Mouse (Mus musculus): ENCODE measurements at regions not wholly inside any gene's neighbourhood (a gene's known extent, or its start where the extent isn't known, plus 50 kb on each side); places are given as distances from the start of the nearest gene placed in this dataset.

GRCm38 (mm10) chr1:157707256-157707655, 200.7 kb downstream of the Sec16b start:
- H3K27me3 ChIP-seq, result no peaks in the 10 kb centered on the region
- no peaks in the 10 kb centered on the region for H3K4me1 ChIP-seq (replicated peaks)
- ATAC-seq (ENCODE audit: low read depth) (no peak), DNase-seq (no peak)
- WGBS (ENCODE audit: insufficient replicate concordance), result 62% methylated on average over 2 of the region's 2 CpGs
- H3K4me2 ChIP-seq, result no peak overlapping the region
- no peak overlapping the region for H3K27ac ChIP-seq
- H3K36me3 ChIP-seq, result no peaks in the 10 kb centered on the region
- H3K4me3 ChIP-seq (replicated peaks), result no peak overlapping the region
- H3K9ac ChIP-seq, result no peak overlapping the region
- H3K9me3 ChIP-seq (replicated peaks), result no peaks in the 10 kb centered on the region

- Histone ChIP-seq H3K4me1 (replicated peaks) (no peaks in the 10 kb centered on the region), H3K4me3 (replicated peaks) (no peak overlapping the region), H3K36me3 (no peaks in the 10 kb centered on the region), H3K9me3 (replicated peaks) (no peaks in the 10 kb centered on the region), H3K27me3 (no peaks in the 10 kb centered on the region), H3K4me2 (no peak overlapping the region), H3K27ac (no peak overlapping the region), H3K9ac (no peak overlapping the region)
- ATAC-seq (ENCODE audit: low read depth) (no peak), DNase-seq (no peak)
- 81% methylated on average over 6 of the region's 6 CpGs for WGBS (ENCODE audit: insufficient replicate concordance)
These were observed 202.6 kb downstream of the Sec16b start for GRCm38 (mm10) chr1:157709117-157709516.

- DNase-seq, result no peak
- peak; percentile 56 for ATAC-seq (ENCODE audit: low read depth)
- H3K36me3 ChIP-seq, result no peaks in the 10 kb centered on the region
- no peaks in the 10 kb centered on the region for H3K9me3 ChIP-seq (replicated peaks)
- WGBS (ENCODE audit: insufficient replicate concordance), result 50% methylated on average over 2 of the region's 2 CpGs
- H3K4me2 ChIP-seq, result no peak overlapping the region
- no peak overlapping the region for H3K9ac ChIP-seq
- no peak overlapping the region for H3K27ac ChIP-seq
- H3K4me3 ChIP-seq (replicated peaks), result no peak overlapping the region
- H3K27me3 ChIP-seq, result no peaks in the 10 kb centered on the region
- no peaks in the 10 kb centered on the region for H3K4me1 ChIP-seq (replicated peaks)
These were observed 204.3 kb downstream of the Sec16b start for GRCm38 (mm10) chr1:157710870-157711269.

- 34% methylated on average over 2 of the region's 2 CpGs for WGBS (ENCODE audit: insufficient replicate concordance)
- no peaks in the 10 kb centered on the region for H3K9me3 ChIP-seq (replicated peaks)
- DNase-seq (no peak), ATAC-seq (ENCODE audit: low read depth) (no peak)
- no peak overlapping the region for H3K9ac ChIP-seq
- no peaks in the 10 kb centered on the region for H3K27me3 ChIP-seq
- no peak overlapping the region for H3K27ac ChIP-seq
- H3K4me3 ChIP-seq (replicated peaks), result no peak overlapping the region
- H3K36me3 ChIP-seq, result no peaks in the 10 kb centered on the region
- H3K4me2 ChIP-seq, result no peak overlapping the region
- no peaks in the 10 kb centered on the region for H3K4me1 ChIP-seq (replicated peaks)
These were observed 206.0 kb downstream of the Sec16b start for GRCm38 (mm10) chr1:157712519-157712918.

GRCm38 (mm10) chr1:157713851-157714250, 207.3 kb downstream of the Sec16b start:
- H3K36me3 ChIP-seq, result no peaks in the 10 kb centered on the region
- 84% methylated on average over 7 of the region's 7 CpGs for WGBS (ENCODE audit: insufficient replicate concordance)

GRCm38 (mm10) chr1:157715632-157716031, 209.1 kb downstream of the Sec16b start:
- 55% methylated on average over 3 of the region's 3 CpGs for WGBS (ENCODE audit: insufficient replicate concordance)
- H3K4me3 ChIP-seq (replicated peaks), result no peak overlapping the region
- no peak for DNase-seq

More at GRCm38 (mm10) chr1:157713851-157714250, 207.3 kb downstream of the Sec16b start:
- Histone ChIP-seq H3K27me3 (no peaks in the 10 kb centered on the region), H3K27ac (no peak overlapping the region), H3K4me1 (replicated peaks) (no peaks in the 10 kb centered on the region), H3K9ac (no peak overlapping the region), H3K4me3 (replicated peaks) (no peak overlapping the region), H3K9me3 (replicated peaks) (no peaks in the 10 kb centered on the region), H3K4me2 (no peak overlapping the region)
- ATAC-seq (ENCODE audit: low read depth) (no peak), DNase-seq (no peak)

GRCm38 (mm10) chr1:157717131-157717530, 210.6 kb downstream of the Sec16b start:
- Histone ChIP-seq H3K4me2 (no peak overlapping the region), H3K36me3 (no peaks in the 10 kb centered on the region), H3K4me3 (replicated peaks) (no peak overlapping the region), H3K27ac (no peak overlapping the region), H3K9me3 (replicated peaks) (no peaks in the 10 kb centered on the region), H3K27me3 (no peaks in the 10 kb centered on the region), H3K9ac (no peak overlapping the region), H3K4me1 (replicated peaks) (no peaks in the 10 kb centered on the region)
- DNase-seq (no peak), ATAC-seq (ENCODE audit: low read depth) (no peak)
- WGBS (ENCODE audit: insufficient replicate concordance), result 36% methylated on average over 5 of the region's 5 CpGs

More at GRCm38 (mm10) chr1:157715632-157716031, 209.1 kb downstream of the Sec16b start:
- ATAC-seq (ENCODE audit: low read depth), result no peak
- H3K4me1 ChIP-seq (replicated peaks), result no peaks in the 10 kb centered on the region
- no peak overlapping the region for H3K4me2 ChIP-seq
- H3K9me3 ChIP-seq (replicated peaks), result no peaks in the 10 kb centered on the region
- no peaks in the 10 kb centered on the region for H3K36me3 ChIP-seq
- no peak overlapping the region for H3K27ac ChIP-seq
- no peak overlapping the region for H3K9ac ChIP-seq
- H3K27me3 ChIP-seq, result no peaks in the 10 kb centered on the region

- no peak overlapping the region for H3K27ac ChIP-seq
- no peaks in the 10 kb centered on the region for H3K4me1 ChIP-seq (replicated peaks)
- DNase-seq (no peak), ATAC-seq (ENCODE audit: low read depth) (no peak)
- H3K4me2 ChIP-seq, result no peak overlapping the region
- no peak overlapping the region for H3K4me3 ChIP-seq (replicated peaks)
- H3K9me3 ChIP-seq (replicated peaks), result no peaks in the 10 kb centered on the region
- H3K9ac ChIP-seq, result no peak overlapping the region
- H3K36me3 ChIP-seq, result no peaks in the 10 kb centered on the region
- 78% methylated on average over 5 of the region's 5 CpGs for WGBS (ENCODE audit: insufficient replicate concordance)
- 0 out of 2 replicates have a peak, but pooled peaks cover 10% of the 10 kb centered on the region for H3K27me3 ChIP-seq
These were observed 215.4 kb downstream of the Sec16b start for GRCm38 (mm10) chr1:157721946-157722345.

GRCm38 (mm10) chr1:157731124-157731523, 224.6 kb downstream of the Sec16b start:
- no peaks in the 10 kb centered on the region for H3K4me1 ChIP-seq (replicated peaks)
- 73% methylated on average over 1 of the region's 1 CpGs for WGBS (ENCODE audit: insufficient replicate concordance)
- ATAC-seq (ENCODE audit: low read depth), result no peak

GRCm38 (mm10) chr1:157740725-157741665, 234.5 kb downstream of the Sec16b start:
- no peaks in the 10 kb centered on the region for H3K27me3 ChIP-seq
- H3K9ac ChIP-seq, result no peak overlapping the region
- H3K4me3 ChIP-seq (replicated peaks), result no peak overlapping the region
- no peak overlapping the region for H3K27ac ChIP-seq
- DNase-seq (no peak), ATAC-seq (ENCODE audit: low read depth) (peak; percentile 51; the same call in 1 of the 2 replicates)
- no peaks in the 10 kb centered on the region for H3K36me3 ChIP-seq
- H3K4me2 ChIP-seq, result no peak overlapping the region
- no peaks in the 10 kb centered on the region for H3K9me3 ChIP-seq (replicated peaks)
- 60% methylated on average over 13 of the region's 13 CpGs for WGBS (ENCODE audit: insufficient replicate concordance)
- H3K4me1 ChIP-seq (replicated peaks), result 0 out of 2 replicates have a peak, but pooled peaks cover 2% of the 10 kb centered on the region

More at GRCm38 (mm10) chr1:157731124-157731523, 224.6 kb downstream of the Sec16b start:
- Histone ChIP-seq H3K27ac (no peak overlapping the region), H3K9me3 (replicated peaks) (no peaks in the 10 kb centered on the region), H3K27me3 (0 out of 2 replicates have a peak, but pooled peaks cover under 1% of the 10 kb centered on the region), H3K4me2 (no peak overlapping the region), H3K4me3 (replicated peaks) (no peak overlapping the region), H3K9ac (no peak overlapping the region), H3K36me3 (no peaks in the 10 kb centered on the region)
- DNase-seq, result no peak

GRCm38 (mm10) chr1:157745611-157746010, 239.1 kb downstream of the Sec16b start:
- no peak for ATAC-seq (ENCODE audit: low read depth)
- Histone ChIP-seq H3K9me3 (replicated peaks) (no peaks in the 10 kb centered on the region; the same call in 1 of the 2 replicates), H3K36me3 (no peaks in the 10 kb centered on the region), H3K4me3 (replicated peaks) (no peak overlapping the region), H3K4me1 (replicated peaks) (0 out of 2 replicates have a peak, but pooled peaks cover 2% of the 10 kb centered on the region), H3K9ac (no peak overlapping the region), H3K27me3 (no peaks in the 10 kb centered on the region), H3K27ac (no peak overlapping the region), H3K4me2 (no peak overlapping the region)
- no peak for DNase-seq

Data from liver, embryonic 13.5 days (tissue).